Comparison of ENCODE assay signal across 9 mouse cellular contexts in the genomic region with DNA sequence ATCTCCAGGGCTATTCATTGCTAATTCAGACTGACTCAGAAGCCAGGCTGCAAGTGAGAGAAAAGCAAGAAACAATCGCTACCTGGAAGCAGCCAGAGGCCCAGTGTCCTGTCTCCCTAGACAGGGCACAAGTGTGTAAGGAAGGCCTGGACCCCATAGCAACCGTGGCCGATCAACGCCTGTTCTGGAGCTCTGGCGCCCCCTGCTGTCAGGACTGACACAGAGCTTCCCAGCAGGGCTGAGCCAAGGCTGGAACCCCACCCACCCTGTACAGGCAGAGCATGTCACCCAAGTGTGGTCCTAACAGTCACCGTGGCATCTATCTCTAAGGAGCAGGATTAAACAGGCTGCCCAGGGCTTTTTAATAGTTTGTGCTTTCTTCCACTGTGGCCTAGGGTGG. TPM values are rescaled to one million over a fixed set of nuclear protein-coding genes. Genes with fewer than 3 reads are reported as not detected.
DNase-seq lines count a peak whose midpoint lies in the region; TF ChIP-seq lines count a peak whose summit lies in the region.
"Had no signal": no experiment of that assay in that cellular context is flagged by ENCODE, and none has a peak within 500 bp of the region (broad histone marks: within the 10 kb centered on the region; RNA-seq: fewer than 3 reads in every experiment).

No protein-coding gene starts in this region.

- H3K36me3 ChIP-seq in CH12.LX (replicated peaks in 1 of 2; ENCODE audit: control insufficient read depth in 1 of 2, insufficient read depth in 1 of 2, low read length in 1 of 2), result peaks cover 45 to 93% of the 10 kb centered on the region in 2 experiments

- no peak overlapping the region for H3K27ac ChIP-seq in CH12.LX (ENCODE audit: insufficient read depth, low read depth)
- no peak overlapping the region for H3K27ac ChIP-seq in embryonic fibroblast, embryonic 13.5 days (ENCODE audit: insufficient read depth, low read length)

- H3K9me3 ChIP-seq in CH12.LX (replicated peaks; ENCODE audit: low read length), result peaks cover 19% of the 10 kb centered on the region

- H3K9ac ChIP-seq in CH12.LX (ENCODE audit: insufficient read depth, low read depth), result no peak overlapping the region

- H3K4me2 ChIP-seq in CH12.LX (ENCODE audit: insufficient read depth, low read depth, poor library complexity, severe bottlenecking), result no peak overlapping the region

- no peaks in the 10 kb centered on the region for H3K79me2 ChIP-seq in CH12.LX (replicated peaks; ENCODE audit: control insufficient read depth, extremely low read depth, insufficient read depth, poor library complexity, severe bottlenecking)

- H3K27me3 ChIP-seq in CH12.LX (replicated peaks), result no peaks in the 10 kb centered on the region

- no peak for TF ChIP-seq EP300 in CH12.LX (IDR thresholded peaks at IDR 0.05; ENCODE audit: low read length)

- H3K4me3 ChIP-seq in CH12.LX (replicated peaks in 1 of 3; ENCODE audit: low read depth in 2 of 3, low read length in 2 of 3, poor library complexity in 1 of 3), result no peak overlapping the region
- no peak overlapping the region for H3K4me3 ChIP-seq in embryonic fibroblast, embryonic 13.5 days (ENCODE audit: insufficient read depth, low read length)
- H3K4me3 ChIP-seq in lung, adult 2 months (replicated peaks; ENCODE audit: extremely low read depth, low read depth, low read length), result no peak overlapping the region

- peaks cover 20 to 41% of the 10 kb centered on the region in 2 experiments for H3K4me1 ChIP-seq in CH12.LX (ENCODE audit: control insufficient read depth in 1 of 2, insufficient read depth in 2 of 2)
- peaks cover 4% of the 10 kb centered on the region; the same call in 1 of the 2 replicates for H3K4me1 ChIP-seq in embryonic fibroblast, embryonic 13.5 days (ENCODE audit: control insufficient read depth, insufficient read depth, low read length)
- peaks cover 11% of the 10 kb centered on the region for H3K4me1 ChIP-seq in lung, adult 2 months (ENCODE audit: control insufficient read depth, insufficient read depth, low read length)

- no peak for TF ChIP-seq POLR2A in CH12.LX (IDR thresholded peaks at IDR 0.05; ENCODE audit: low read depth, low read length)
- no peak for TF ChIP-seq POLR2A in embryonic fibroblast, embryonic 13.5 days (IDR thresholded peaks at IDR 0.05; ENCODE audit: low read depth, low read length)
- no peak for TF ChIP-seq POLR2A in lung, adult 2 months (IDR thresholded peaks at IDR 0.05; ENCODE audit: borderline replicate concordance, extremely low read depth, low read depth, low read length)

- dilution Hi-C loops in CH12.LX (cut with MboI; ENCODE audit: extremely low pct_ligation_motif_present, extremely low pct_unique_long_range_greater_than_20kb, low sequenced_read_pairs), result no loop called here

- TF ChIP-seq RAD21 in CH12.LX (IDR thresholded peaks at IDR 0.05; ENCODE audit: low read depth, low read length), result peak; percentile 84

- 7% methylated on average over 6 of the region's 6 CpGs for WGBS in lung, adult 2 months

- in situ Hi-C loops in CH12.LX (cut with MboI; ENCODE audit: low pct_ligation_motif_present, low pct_unique_long_range_greater_than_20kb, low sequenced_read_pairs), result no loop called here

- TF ChIP-seq CTCF in CH12.LX (conservative IDR thresholded peaks at IDR 0.05 in 1 of 2, IDR thresholded peaks at IDR 0.05 in 1 of 2; ENCODE audit: low read depth in 2 of 2, low read length in 2 of 2), result peak; percentile 55 to 92
- peak; percentile 93 for TF ChIP-seq CTCF in embryonic fibroblast, embryonic 13.5 days (IDR thresholded peaks at IDR 0.05; ENCODE audit: borderline replicate concordance, insufficient read depth, low read length)
- peak; percentile 87 for TF ChIP-seq CTCF in lung, adult 2 months (IDR thresholded peaks at IDR 0.05; ENCODE audit: insufficient read depth, low read length)

- peak; percentile 82 for DNase-seq in CH12.LX (ENCODE audit: extremely low read depth)
- DNase-seq in adrenal gland, postnatal 4 days (ENCODE audit: low spot score in 2 of 2), result peak; percentile 71 to 79
- peak; percentile 88 to 92 for DNase-seq in heart, postnatal 14 days
- peak; percentile 92 to 93 for DNase-seq in kidney, postnatal 4 days
- DNase-seq in lung, adult 2 months, result peak; percentile 89
- peak; percentile 78 for DNase-seq in retina, postnatal 1 day
- peak; percentile 81 for DNase-seq in thymus, postnatal 25 days

- intact Hi-C loops in heart, postnatal 14 days (cut with DNase I), result loop anchor here (2.0 to 5.0 kb wide), 2 partner anchors 23 to 38 kb away; no protein-coding TSS in a partner anchor

TF ChIP-seq in CH12.LX, 34 proteins besides CTCF, POLR2A, EP300 and RAD21 (continues in another document):
- peak; percentile 33; the same call in 1 of the 2 replicates for TF ChIP-seq ZC3H11A (IDR thresholded peaks at IDR 0.05; ENCODE audit: low read depth, low read length)
- TF ChIP-seq ELF1 (IDR thresholded peaks at IDR 0.05; ENCODE audit: low read depth, low read length), result no peak
- no peak for TF ChIP-seq ZNF384 (IDR thresholded peaks at IDR 0.05; ENCODE audit: low read depth, low read length)
- TF ChIP-seq USF2 (conservative IDR thresholded peaks at IDR 0.05; ENCODE audit: low read depth, low read length), result no peak
- no peak for TF ChIP-seq RCOR1 (conservative IDR thresholded peaks at IDR 0.05; ENCODE audit: low read depth, low read length)
- TF ChIP-seq CHD2 (IDR thresholded peaks at IDR 0.05; ENCODE audit: low read length), result no peak
- TF ChIP-seq JUND (conservative IDR thresholded peaks at IDR 0.05; ENCODE audit: low read depth, low read length), result no peak
- TF ChIP-seq MAX (IDR thresholded peaks at IDR 0.05; ENCODE audit: low read length), result no peak
- TF ChIP-seq GABPA (IDR thresholded peaks at IDR 0.05; ENCODE audit: insufficient replicate concordance, low read depth, low read length), result no peak
- TF ChIP-seq SIN3A (IDR thresholded peaks at IDR 0.05; ENCODE audit: low read length), result no peak
- no peak for TF ChIP-seq POLR2AphosphoS2 (IDR thresholded peaks at IDR 0.05; ENCODE audit: low read depth, low read length)
- 0 out of 2 replicates have a peak, but pooled peaks have one; percentile 19 for TF ChIP-seq NRF1 (IDR thresholded peaks at IDR 0.05; ENCODE audit: low read depth, low read length)
- TF ChIP-seq IRF4 (IDR thresholded peaks at IDR 0.05; ENCODE audit: low read depth, low read length), result 0 out of 2 replicates have a peak, but pooled peaks have one; percentile 16
- TF ChIP-seq USF1 (IDR thresholded peaks at IDR 0.05; ENCODE audit: low read depth, low read length), result no peak
- no peak for TF ChIP-seq CHD1 (IDR thresholded peaks at IDR 0.05; ENCODE audit: low read depth, low read length)
- TF ChIP-seq UBTF (IDR thresholded peaks at IDR 0.05; ENCODE audit: low read depth, low read length), result no peak
- no peak for TF ChIP-seq MXI1 (IDR thresholded peaks at IDR 0.05; ENCODE audit: low read depth, low read length)
- TF ChIP-seq MAZ (IDR thresholded peaks at IDR 0.05; ENCODE audit: low read depth, low read length), result 0 out of 2 replicates have a peak, but pooled peaks have one; percentile 21
- no peak for TF ChIP-seq PAX5 (IDR thresholded peaks at IDR 0.05; ENCODE audit: low read length)
- TF ChIP-seq HCFC1 (IDR thresholded peaks at IDR 0.05; ENCODE audit: low read depth, low read length), result no peak
- TF ChIP-seq SMC3 (IDR thresholded peaks at IDR 0.05; ENCODE audit: low read depth, low read length), result peak; percentile 92
- no peak for TF ChIP-seq MYC (IDR thresholded peaks at IDR 0.05; ENCODE audit: low read depth, low read length)
- TF ChIP-seq MEF2A (IDR thresholded peaks at IDR 0.05; ENCODE audit: borderline replicate concordance, low read depth, low read length), result no peak
- TF ChIP-seq TCF12 (IDR thresholded peaks at IDR 0.05; ENCODE audit: low read depth, low read length), result 0 out of 2 replicates have a peak, but pooled peaks have one; percentile 19

RNA-seq across cellular contexts. Expression of a gene that starts 7.8 kb away (rescaled TPM):
- total RNA-seq in CH12.LX (2012; rRNA removed) (0.97 and 1.0 TPM in 2 replicates), CH12.LX (2014; rRNA removed) (0.61 and 1.1 TPM in 2 replicates)
- 2.0 and 2.8 TPM in 2 replicates for polyA plus RNA-seq in CH12.LX (2012; ENCODE audit: insufficient read length, low read depth)
- 1 to 10 TPM; 3.7 to 4.3 TPM for total RNA-seq in adrenal gland, postnatal 4 days (2021)
- 8.4 and 12.1 TPM in 2 replicates for polyA plus RNA-seq in embryonic fibroblast, embryonic 13.5 days (2011; ENCODE audit: insufficient read length, low read depth, missing spikeins)
- 1 to 10 TPM; 1.9 TPM for total RNA-seq in heart, postnatal 14 days (2021)
- polyA plus RNA-seq in lung, adult 2 months (2012; rRNA removed), result 13.0 and 107 TPM in 2 replicates

RNA-seq across cellular contexts. Expression of a gene that starts 25.6 kb away (rescaled TPM):
- total RNA-seq in CH12.LX (2012; rRNA removed) (36.2 and 37.4 TPM in 2 replicates), CH12.LX (2014; rRNA removed) (30.0 and 35.9 TPM in 2 replicates)
- 34.1 and 36.8 TPM in 2 replicates for polyA plus RNA-seq in CH12.LX (2012; ENCODE audit: insufficient read length, low read depth)
- 10 to 100 TPM; 13.7 to 16.6 TPM for total RNA-seq in adrenal gland, postnatal 4 days (2021)
- 10.9 and 12.2 TPM in 2 replicates for polyA plus RNA-seq in embryonic fibroblast, embryonic 13.5 days (2011; ENCODE audit: insufficient read length, low read depth, missing spikeins)
- total RNA-seq in heart, postnatal 14 days (2021), result 1 to 10 TPM; 7.7 to 8.6 TPM
- polyA plus RNA-seq in lung, adult 2 months (2012; rRNA removed), result 40.8 and 43.3 TPM in 2 replicates

RNA-seq across cellular contexts. Expression of a gene that starts 35.2 kb away (rescaled TPM):
- total RNA-seq in CH12.LX (2012; rRNA removed), result 10.8 and 15.7 TPM in 2 replicates
- total RNA-seq in CH12.LX (2014; rRNA removed), result 7.2 and 9.7 TPM in 2 replicates
- polyA plus RNA-seq in CH12.LX (2012; ENCODE audit: insufficient read length, low read depth), result 20.9 and 26.1 TPM in 2 replicates
- total RNA-seq in adrenal gland, postnatal 4 days (2021), result 10 to 100 TPM; 10.4 to 14.5 TPM
- 4.8 and 5.7 TPM in 2 replicates for polyA plus RNA-seq in embryonic fibroblast, embryonic 13.5 days (2011; ENCODE audit: insufficient read length, low read depth, missing spikeins)
- 1 to 10 TPM; 4.2 to 4.9 TPM for total RNA-seq in heart, postnatal 14 days (2021)
- 5.0 and 5.2 TPM in 2 replicates for polyA plus RNA-seq in lung, adult 2 months (2012; rRNA removed)

RNA-seq across cellular contexts. Expression of a gene that starts 40.2 kb away (rescaled TPM):
- total RNA-seq in CH12.LX (2012; rRNA removed), result 20.1 and 24.3 TPM in 2 replicates
- total RNA-seq in CH12.LX (2014; rRNA removed), result 13.7 and 15.9 TPM in 2 replicates
- polyA plus RNA-seq in CH12.LX (2012; ENCODE audit: insufficient read length, low read depth), result 31.0 and 31.8 TPM in 2 replicates
- total RNA-seq in adrenal gland, postnatal 4 days (2021), result 10 to 100 TPM; 20.8 to 23.9 TPM
- polyA plus RNA-seq in embryonic fibroblast, embryonic 13.5 days (2011; ENCODE audit: insufficient read length, low read depth, missing spikeins), result 28.8 and 31.3 TPM in 2 replicates
- 10 to 100 TPM; 17.6 to 21.6 TPM for total RNA-seq in heart, postnatal 14 days (2021)
- polyA plus RNA-seq in lung, adult 2 months (2012; rRNA removed), result 79.1 and 85.6 TPM in 2 replicates

RNA-seq across cellular contexts. Expression of a gene that starts 56.5 kb away (rescaled TPM):
- total RNA-seq in CH12.LX (2012; rRNA removed), result not detected in 2 replicates
- total RNA-seq in CH12.LX (2014; rRNA removed), result not detected in 2 replicates
- polyA plus RNA-seq in CH12.LX (2012; ENCODE audit: insufficient read length, low read depth), result not detected in 2 replicates
- total RNA-seq in adrenal gland, postnatal 4 days (2021), result 10 to 100 TPM; 20.2 to 24.6 TPM
- polyA plus RNA-seq in embryonic fibroblast, embryonic 13.5 days (2011; ENCODE audit: insufficient read length, low read depth, missing spikeins), result not detected in 2 replicates
- 10 to 100 TPM; 20.1 to 23.2 TPM for total RNA-seq in heart, postnatal 14 days (2021)
- 0.36 and 0.54 TPM in 2 replicates for polyA plus RNA-seq in lung, adult 2 months (2012; rRNA removed)
- polyA plus RNA-seq: gonadal fat pad, adult 2 months had no signal
